In genomic region chr3:30503821-30504220, GRCm38 (mm10) we compare ENCODE assay signal across 9 mouse cellular contexts. TPM values are rescaled to one million over a fixed set of nuclear protein-coding genes. Genes with fewer than 3 reads are reported as not detected.
DNase-seq lines count a peak whose midpoint lies in the region; ATAC-seq and TF ChIP-seq lines count a peak whose summit lies in the region.
"Had no signal": no experiment of that assay in that cellular context is flagged by ENCODE, and none has a peak within 500 bp of the region (broad histone marks: within the 10 kb centered on the region; RNA-seq: fewer than 3 reads in every experiment).

No protein-coding gene starts in this region.

- H3K27me3 ChIP-seq in lung, embryonic 14.5 days (ENCODE audit: insufficient read depth, low read length): peaks cover 11% of the 10 kb centered on the region; the same call in 1 of the 2 replicates
- H3K27me3 ChIP-seq in hindbrain, embryonic 11.5 days (ENCODE audit: control insufficient read depth, insufficient read depth, low read length): peaks cover 19% of the 10 kb centered on the region
- peaks cover 32% of the 10 kb centered on the region for H3K27me3 ChIP-seq in forebrain, embryonic 12.5 days

- peaks cover 7% of the 10 kb centered on the region; the same call in 1 of the 2 replicates for H3K4me1 ChIP-seq in lung, embryonic 14.5 days (ENCODE audit: insufficient read depth)
- 0 out of 2 replicates have a peak, but pooled peaks cover 3% of the 10 kb centered on the region for H3K4me1 ChIP-seq in hindbrain, embryonic 11.5 days (replicated peaks; ENCODE audit: control insufficient read depth, insufficient read depth, low read length)
- H3K4me1 ChIP-seq in forebrain, embryonic 12.5 days: peaks cover 47% of the 10 kb centered on the region

- TF ChIP-seq CTCF in lung, embryonic 14.5 days (IDR thresholded peaks at IDR 0.05; ENCODE audit: low read depth): no peak

- no peak overlapping the region for H3K9ac ChIP-seq in lung, embryonic 14.5 days
- no peak overlapping the region for H3K9ac ChIP-seq in hindbrain, embryonic 11.5 days (ENCODE audit: low read depth, low read length)
- H3K9ac ChIP-seq in forebrain, embryonic 12.5 days: no peak overlapping the region
- H3K9ac ChIP-seq: forebrain, postnatal 0 days had no signal

- no peaks in the 10 kb centered on the region for H3K9me3 ChIP-seq in lung, embryonic 14.5 days (ENCODE audit: low read depth, low read length)
- H3K9me3 ChIP-seq in hindbrain, embryonic 11.5 days (ENCODE audit: control insufficient read depth, low read length): no peaks in the 10 kb centered on the region
- no peaks in the 10 kb centered on the region for H3K9me3 ChIP-seq in forebrain, embryonic 12.5 days

- peak; percentile 55 for ATAC-seq in lung, embryonic 14.5 days (ENCODE audit: insufficient read depth)
- ATAC-seq in hindbrain, embryonic 11.5 days (ENCODE audit: low FRiP score): no peak
- ATAC-seq in forebrain, embryonic 12.5 days (ENCODE audit: low FRiP score): no peak
- ATAC-seq: forebrain, postnatal 0 days had no signal

- DNase-seq in adrenal gland, postnatal 10 days: peak; percentile 46
- no peak for DNase-seq in adrenal gland, postnatal 25 days
- peak; percentile 57 for DNase-seq in urinary bladder, postnatal 14 days (ENCODE audit: low spot score)
- DNase-seq in urinary bladder, adult 18-20 months (ENCODE audit: low spot score in 2 of 2): no peak
- DNase-seq in lung, embryonic 14.5 days: peak; percentile 89
- no peak for DNase-seq in embryo, embryonic 10 days (ENCODE audit: low spot score)
- no peak for DNase-seq in hindbrain, embryonic 11.5 days (ENCODE audit: low spot score)
- DNase-seq: forebrain, postnatal 0 days had no signal

- peak overlapping the region; percentile 78 for H3K4me2 ChIP-seq in lung, embryonic 14.5 days
- H3K4me2 ChIP-seq in hindbrain, embryonic 11.5 days (replicated peaks; ENCODE audit: low read depth, low read length): no peak overlapping the region
- no peak overlapping the region for H3K4me2 ChIP-seq in forebrain, embryonic 12.5 days

- no peak overlapping the region for H3K4me3 ChIP-seq in lung, embryonic 14.5 days (ENCODE audit: low read depth, low read length)
- H3K4me3 ChIP-seq in hindbrain, embryonic 11.5 days (ENCODE audit: low read depth, low read length): no peak overlapping the region
- no peak overlapping the region for H3K4me3 ChIP-seq in forebrain, embryonic 12.5 days (replicated peaks)

- H3K27ac ChIP-seq in lung, embryonic 14.5 days (ENCODE audit: low read depth): peak overlapping the region; percentile 97
- no peak overlapping the region for H3K27ac ChIP-seq in hindbrain, embryonic 11.5 days (ENCODE audit: low read depth, low read length)
- no peak overlapping the region for H3K27ac ChIP-seq in forebrain, embryonic 12.5 days

- no peaks in the 10 kb centered on the region for H3K36me3 ChIP-seq in lung, embryonic 14.5 days (ENCODE audit: insufficient read depth)
- H3K36me3 ChIP-seq in hindbrain, embryonic 11.5 days (ENCODE audit: control insufficient read depth, insufficient read depth, low read length): no peaks in the 10 kb centered on the region
- no peaks in the 10 kb centered on the region for H3K36me3 ChIP-seq in forebrain, embryonic 12.5 days (replicated peaks)

RNA-seq across cellular contexts. Expression of gene Mecom, which starts 44.0 kb away (rescaled TPM):
- total RNA-seq in adrenal gland, postnatal 10 days (2021): 10 to 100 TPM; 14.9 to 20.3 TPM
- 4.1 and 7.1 TPM in 2 replicates for total RNA-seq in adrenal gland, postnatal 25 days (2021)
- 74.0 and 77.5 TPM in 2 replicates for polyA plus RNA-seq in lung, embryonic 14.5 days (2014; fragmentation: Nextera tagmentation; extraction: Ambion mirVana)
- polyA plus RNA-seq in hindbrain, embryonic 11.5 days (2014; fragmentation: Nextera tagmentation; extraction: Ambion mirVana): 40.2 and 44.3 TPM in 2 replicates
- 12.1 and 12.2 TPM in 2 replicates for polyA plus RNA-seq in forebrain, embryonic 12.5 days (2016; fragmentation: Nextera tagmentation; extraction: Ambion mirVana)

Comparison
In these comparisons a context has a peak if more than half of its experiments do, and no peak if none do; other contexts are left out.
1. DNase-seq: peak in adrenal gland, postnatal 10 days (single experiment), urinary bladder, postnatal 14 days (single experiment) and lung, embryonic 14.5 days (single experiment); none in adrenal gland, postnatal 25 days (single experiment), urinary bladder, adult 18-20 months (0 of 2), embryo, embryonic 10 days (single experiment) and hindbrain, embryonic 11.5 days (single experiment).